Mouse (Mus musculus): ENCODE measurements around the gene Timm17b. TPM values are rescaled to one million over a fixed set of nuclear protein-coding genes. Genes with fewer than 3 reads are reported as not detected.

Gene Timm17b
- 39.2 and 58.5 TPM in 2 replicates for total RNA-seq (2012; rRNA removed)

GRCm38 (mm10) chrX:7898880-7899874 is at the start of gene Timm17b, which contains the start of gene Pqbp1:
Gene Timm17b, plus strand, starts transcription at chrX:7899357.
Gene Pqbp1, minus strand, starts transcription at chrX:7899269.
- no peak for TF ChIP-seq ZNF384 (IDR thresholded peaks at IDR 0.05; ENCODE audit: low read depth, low read length)
- no peaks in the 10 kb centered on the region for H3K9me3 ChIP-seq (ENCODE audit: control insufficient read depth, insufficient read depth, low read depth, low read length)
- peaks cover 12% of the 10 kb centered on the region for H3K36me3 ChIP-seq (ENCODE audit: control insufficient read depth, insufficient read depth, low read length, poor library complexity, severe bottlenecking)
- in situ Hi-C loops (cut with MboI; ENCODE audit: low sequenced_read_pairs in 2 of 2, unreplicated experiment in 2 of 2), result no loop called here
- peak within 1 kb of the TSS; percentile 85 for H3K9ac ChIP-seq (ENCODE audit: insufficient read depth, low read depth, low read length, poor library complexity, severe bottlenecking)
- DNase-seq (ENCODE audit: low read depth, low spot score), result no peak
- peak within 1 kb of the TSS; percentile 85 to 93 for H3K4me3 ChIP-seq (ENCODE audit: insufficient read depth in 1 of 2, low read depth in 1 of 2, low read length in 2 of 2, poor library complexity in 1 of 2, severe bottlenecking in 1 of 2)
- H3K4me1 ChIP-seq (ENCODE audit: control insufficient read depth in 2 of 2, insufficient read depth in 2 of 2, low read length in 2 of 2, poor library complexity in 1 of 2), result no peaks in the 10 kb centered on the region
- peak within 1 kb of the TSS; percentile 74 for H3K27ac ChIP-seq (ENCODE audit: insufficient read depth, low read depth, low read length, poor library complexity, severe bottlenecking)

- Histone ChIP-seq H3K36me3 (ENCODE audit: control insufficient read depth, insufficient read depth, low read length, poor library complexity, severe bottlenecking) (peaks cover 3% of the 10 kb centered on the region), H3K4me3 (ENCODE audit: insufficient read depth in 1 of 2, low read depth in 1 of 2, low read length in 2 of 2, poor library complexity in 1 of 2, severe bottlenecking in 1 of 2) (no peak overlapping the region), H3K4me1 (ENCODE audit: control insufficient read depth in 2 of 2, insufficient read depth in 2 of 2, low read length in 2 of 2, poor library complexity in 1 of 2) (no peaks in the 10 kb centered on the region), H3K9me3 (ENCODE audit: control insufficient read depth, insufficient read depth, low read depth, low read length) (no peaks in the 10 kb centered on the region), H3K9ac (ENCODE audit: insufficient read depth, low read depth, low read length, poor library complexity, severe bottlenecking) (no peak overlapping the region), H3K27ac (ENCODE audit: insufficient read depth, low read depth, low read length, poor library complexity, severe bottlenecking) (no peak overlapping the region)
- TF ChIP-seq CHD2 (IDR thresholded peaks at IDR 0.05; ENCODE audit: low read depth, low read length), result no peak
- no peak for TF ChIP-seq HCFC1 (IDR thresholded peaks at IDR 0.05; ENCODE audit: borderline replicate concordance, insufficient read depth, low read length)
- no peak for TF ChIP-seq MAFK (IDR thresholded peaks at IDR 0.05; ENCODE audit: insufficient read depth, low read depth, low read length)
- no peak for TF ChIP-seq ZNF384 (IDR thresholded peaks at IDR 0.05; ENCODE audit: low read depth, low read length)
- TF ChIP-seq ZC3H11A (IDR thresholded peaks at IDR 0.05; ENCODE audit: borderline replicate concordance, low read depth, low read length), result no peak
- peak; percentile 15 for DNase-seq (ENCODE audit: low read depth, low spot score)
- in situ Hi-C loops (cut with MboI; ENCODE audit: low sequenced_read_pairs in 2 of 2, unreplicated experiment in 2 of 2), result no loop called here
These were observed 44.6 kb upstream of the Timm17b start for GRCm38 (mm10) chrX:7854578-7854977.

- TF ChIP-seq ZC3H11A (IDR thresholded peaks at IDR 0.05; ENCODE audit: borderline replicate concordance, low read depth, low read length) (no peak), ZNF384 (IDR thresholded peaks at IDR 0.05; ENCODE audit: low read depth, low read length) (no peak), MAFK (IDR thresholded peaks at IDR 0.05; ENCODE audit: insufficient read depth, low read depth, low read length) (no peak), CHD2 (IDR thresholded peaks at IDR 0.05; ENCODE audit: low read depth, low read length) (no peak), HCFC1 (IDR thresholded peaks at IDR 0.05; ENCODE audit: borderline replicate concordance, insufficient read depth, low read length) (no peak)
- DNase-seq (ENCODE audit: low read depth, low spot score), result no peak
- H3K36me3 ChIP-seq (ENCODE audit: control insufficient read depth, insufficient read depth, low read length, poor library complexity, severe bottlenecking), result no peaks in the 10 kb centered on the region; the same call in 1 of the 2 replicates
- no peak overlapping the region for H3K9ac ChIP-seq (ENCODE audit: insufficient read depth, low read depth, low read length, poor library complexity, severe bottlenecking)
- no peaks in the 10 kb centered on the region for H3K9me3 ChIP-seq (ENCODE audit: control insufficient read depth, insufficient read depth, low read depth, low read length)
- no peak overlapping the region for H3K4me3 ChIP-seq (ENCODE audit: insufficient read depth in 1 of 2, low read depth in 1 of 2, low read length in 2 of 2, poor library complexity in 1 of 2, severe bottlenecking in 1 of 2)
- in situ Hi-C loops (cut with MboI; ENCODE audit: low sequenced_read_pairs in 2 of 2, unreplicated experiment in 2 of 2), result no loop called here
- H3K4me1 ChIP-seq (ENCODE audit: control insufficient read depth in 2 of 2, insufficient read depth in 2 of 2, low read length in 2 of 2, poor library complexity in 1 of 2), result no peaks in the 10 kb centered on the region
- H3K27ac ChIP-seq (ENCODE audit: insufficient read depth, low read depth, low read length, poor library complexity, severe bottlenecking), result no peak overlapping the region
These were observed 39.9 kb upstream of the Timm17b start for GRCm38 (mm10) chrX:7859191-7859753.

GRCm38 (mm10) chrX:7863181-7863580 is 36.0 kb upstream of the Timm17b start:
- in situ Hi-C loops (cut with MboI; ENCODE audit: low sequenced_read_pairs in 2 of 2, unreplicated experiment in 2 of 2), result no loop called here
- Histone ChIP-seq H3K27ac (ENCODE audit: insufficient read depth, low read depth, low read length, poor library complexity, severe bottlenecking) (no peak overlapping the region), H3K4me3 (ENCODE audit: insufficient read depth in 1 of 2, low read depth in 1 of 2, low read length in 2 of 2, poor library complexity in 1 of 2, severe bottlenecking in 1 of 2) (no peak overlapping the region), H3K9ac (ENCODE audit: insufficient read depth, low read depth, low read length, poor library complexity, severe bottlenecking) (no peak overlapping the region), H3K9me3 (ENCODE audit: control insufficient read depth, insufficient read depth, low read depth, low read length) (no peaks in the 10 kb centered on the region), H3K4me1 (ENCODE audit: control insufficient read depth in 2 of 2, insufficient read depth in 2 of 2, low read length in 2 of 2, poor library complexity in 1 of 2) (peaks cover 0 to 6% of the 10 kb centered on the region in 2 experiments; a peak in 2 of 4 replicates), H3K36me3 (ENCODE audit: control insufficient read depth, insufficient read depth, low read length, poor library complexity, severe bottlenecking) (peaks cover 6% of the 10 kb centered on the region)
- TF ChIP-seq CHD2 (IDR thresholded peaks at IDR 0.05; ENCODE audit: low read depth, low read length) (no peak), ZC3H11A (IDR thresholded peaks at IDR 0.05; ENCODE audit: borderline replicate concordance, low read depth, low read length) (no peak), MAFK (IDR thresholded peaks at IDR 0.05; ENCODE audit: insufficient read depth, low read depth, low read length) (no peak), HCFC1 (IDR thresholded peaks at IDR 0.05; ENCODE audit: borderline replicate concordance, insufficient read depth, low read length) (no peak), ZNF384 (IDR thresholded peaks at IDR 0.05; ENCODE audit: low read depth, low read length) (no peak)
- DNase-seq (ENCODE audit: low read depth, low spot score), result no peak
